Mouse (Mus musculus) intestine, embryonic 14.5 days (tissue): ENCODE data around the gene Slc26a3. TPM values are rescaled to one million over a fixed set of nuclear protein-coding genes. Genes with fewer than 3 reads are reported as not detected.
A peak's percentile ranks its signal among the peaks of the same experiment; 100 is the strongest.
"Not testable (repeated sequence)": the region's sequence is repeated elsewhere in the genome, so short reads cannot be mapped to it uniquely, and the experiment has no call there.

Experiments used
- ATAC-seq: fragments of 200-750 bp; cut with Nextera tagmentation; replicated peaks from 2 replicates; pipeline ENCODE4 v1.8.0; 2017; ENCODE audit warnings: low read depth, moderate number of reproducible peaks, moderate TSS enrichment, moderate library complexity; ENCODE audit not compliant: low FRiP score, low TSS enrichment
- DNase-seq: peaks from one replicate; pipeline ENCODE4 v3.0.0-alpha.2; 2018; ENCODE audit warnings: low spot score
- H3K27ac ChIP-seq: fragments of 300-500 bp; sonication (generic); 2 replicates; pipeline ENCODE4 v1.5.1; 2014; ENCODE audit warnings: low read depth, mild to moderate bottlenecking, control low read depth
- H3K27me3 ChIP-seq: fragments of 300-500 bp; sonication (generic); replicated peaks from 2 replicates; pipeline ENCODE4 v1.6.1; 2014; ENCODE audit warnings: low read length, control low read depth; ENCODE audit not compliant: control insufficient read depth, insufficient read depth
- H3K36me3 ChIP-seq: fragments of 300-500 bp; sonication (generic); 2 replicates; pipeline ENCODE4 v1.6.1; 2014; ENCODE audit warnings: low read length, control low read depth; ENCODE audit not compliant: control insufficient read depth, insufficient read depth
- H3K4me1 ChIP-seq: fragments of 300-500 bp; sonication (generic); replicated peaks from 2 replicates; pipeline ENCODE4 v1.6.1; 2014; ENCODE audit warnings: low read length, control low read depth, mixed read lengths; ENCODE audit not compliant: control insufficient read depth, insufficient read depth
- H3K4me2 ChIP-seq: fragments of 300-500 bp; sonication (generic); 2 replicates; pipeline ENCODE4 v1.6.1; 2014; ENCODE audit warnings: low read length
- H3K4me3 ChIP-seq: fragments of 300-500 bp; sonication (generic); 2 replicates; pipeline ENCODE4 v1.5.1; 2014; ENCODE audit warnings: low read depth, low read length, control low read depth, mixed read lengths
- H3K9ac ChIP-seq: fragments of 300-500 bp; sonication (generic); 2 replicates; pipeline ENCODE4 v1.6.1; 2014; ENCODE audit warnings: mild to moderate bottlenecking, low read length
- H3K9me3 ChIP-seq: fragments of 300-500 bp; sonication (generic); 2 replicates; pipeline ENCODE4 v1.6.1; 2016; ENCODE audit warnings: low read length, control low read depth; ENCODE audit not compliant: control insufficient read depth
- WGBS: fragments of 180-500 bp; shearing (Covaris S2); extraction: QIAGEN DNeasy Blood & Tissue Kit; methylation state at CpG from one replicate; pipeline ENCODE4 v1.1.7; 2014; 5-methylcytosine and 5-hydroxymethylcytosine counted together
- polyA plus RNA-seq: library from polyadenylated mRNA; unstranded; fragments of >200 nt; fragmentation: Nextera tagmentation; extraction: Ambion mirVana; gene quantifications from 2 replicates; pipeline ENCODE4 v1.2.1, GENCODE M21; 2014

Gene Slc26a3
- polyA plus RNA-seq, 1 experiment from 2014 or later: 0.99 TPM

DNA sequence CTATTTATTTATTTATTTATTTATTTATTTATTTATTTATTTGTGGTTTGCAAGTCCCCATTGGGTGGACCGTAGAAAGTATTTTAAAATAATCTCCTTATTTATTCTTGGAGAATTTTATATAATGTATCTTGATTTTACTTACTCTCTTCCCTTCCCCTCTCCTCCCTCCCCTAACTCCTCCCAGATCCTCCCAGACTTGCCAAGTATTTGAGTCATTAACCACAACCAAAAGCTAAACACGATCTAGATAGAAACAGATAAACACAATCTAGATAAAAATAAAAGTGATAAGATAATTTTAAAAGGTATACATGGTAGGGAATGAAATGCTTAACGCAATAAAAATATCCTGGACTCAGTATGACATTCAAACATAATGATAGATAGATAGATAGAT, 58.7 kb downstream of the Slc26a3 start:
- Histone ChIP-seq H3K4me1 (no peaks in the 10 kb centered on the region), H3K4me3 (no peak overlapping the region), H3K36me3 (no peaks in the 10 kb centered on the region), H3K27me3 (no peaks in the 10 kb centered on the region), H3K9ac (no peak overlapping the region), H3K9me3 (no peaks in the 10 kb centered on the region), H3K4me2 (no peak overlapping the region), H3K27ac (no peak overlapping the region)
- no peak for DNase-seq
- no peak for ATAC-seq
- 81% methylated on average over 3 of the region's 3 CpGs for WGBS

- no peak overlapping the region for H3K4me3 ChIP-seq
- ATAC-seq: no peak
- H3K36me3 ChIP-seq: no peaks in the 10 kb centered on the region
- H3K4me2 ChIP-seq: no peak overlapping the region
- H3K9ac ChIP-seq: no peak overlapping the region
- no peak overlapping the region for H3K27ac ChIP-seq
- no peak for DNase-seq
- no peaks in the 10 kb centered on the region for H3K4me1 ChIP-seq
- H3K9me3 ChIP-seq: no peaks in the 10 kb centered on the region
- H3K27me3 ChIP-seq: no peaks in the 10 kb centered on the region
- 82% methylated on average over 9 of the region's 9 CpGs for WGBS
These were observed 65.6 kb downstream of the Slc26a3 start for GRCm38 (mm10) chr12:31456271-31456670.

DNA sequence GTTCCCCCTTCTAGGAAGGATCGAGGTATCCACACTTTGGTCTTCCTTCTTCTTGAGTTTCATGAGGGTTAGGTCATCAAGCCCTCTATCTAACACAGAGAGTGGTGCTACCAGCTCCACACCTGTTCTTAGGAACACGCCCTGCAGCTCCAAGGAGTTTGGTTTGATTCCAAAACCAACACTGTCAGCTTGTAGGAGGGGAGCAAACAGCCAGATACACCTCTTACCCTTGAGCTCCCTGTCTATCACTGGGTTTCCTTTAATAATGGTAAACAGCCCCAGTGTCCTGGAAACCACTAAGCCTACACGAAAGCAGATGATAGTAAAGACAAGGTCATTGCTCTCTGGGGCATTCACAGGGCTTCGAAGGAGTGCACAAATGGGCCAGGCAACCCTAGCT, 67.8 kb downstream of the Slc26a3 start:
- Histone ChIP-seq H3K27me3 (no peaks in the 10 kb centered on the region), H3K4me1 (no peaks in the 10 kb centered on the region), H3K9me3 (no peaks in the 10 kb centered on the region), H3K27ac (no peak overlapping the region), H3K4me2 (no peak overlapping the region), H3K9ac (no peak overlapping the region), H3K4me3 (no peak overlapping the region), H3K36me3 (no peaks in the 10 kb centered on the region)
- DNase-seq (no peak), ATAC-seq (no peak)
- 65% methylated on average over 4 of the region's 4 CpGs for WGBS

DNA sequence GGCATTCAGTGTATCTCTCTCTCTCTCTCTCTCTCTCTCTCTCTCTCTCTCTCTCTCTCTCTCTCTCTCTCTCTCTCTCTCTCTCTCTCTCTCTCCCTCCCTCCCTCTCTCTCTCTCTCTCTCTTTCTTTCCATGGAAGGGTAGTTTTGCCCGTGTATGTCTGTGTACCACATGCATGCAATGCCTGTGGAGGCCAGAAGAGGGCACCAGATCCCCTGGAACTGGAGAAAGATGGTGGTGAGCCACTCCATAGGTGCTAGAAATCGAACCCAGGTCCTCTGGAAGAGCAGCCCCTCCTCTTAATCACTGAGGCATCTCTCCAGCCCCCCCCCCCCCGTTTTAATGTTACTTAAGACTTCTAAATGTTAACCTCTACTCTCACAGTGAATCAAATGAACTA, 69.6 kb downstream of the Slc26a3 start:
- ATAC-seq, H3K9ac ChIP-seq, H3K27ac ChIP-seq, H3K36me3 ChIP-seq, H3K4me3 ChIP-seq, H3K9me3 ChIP-seq, H3K4me1 ChIP-seq, H3K27me3 ChIP-seq, DNase-seq, H3K4me2 ChIP-seq: not testable (repeated sequence)
- WGBS: 44% methylated on average over 3 of the region's 3 CpGs

DNA sequence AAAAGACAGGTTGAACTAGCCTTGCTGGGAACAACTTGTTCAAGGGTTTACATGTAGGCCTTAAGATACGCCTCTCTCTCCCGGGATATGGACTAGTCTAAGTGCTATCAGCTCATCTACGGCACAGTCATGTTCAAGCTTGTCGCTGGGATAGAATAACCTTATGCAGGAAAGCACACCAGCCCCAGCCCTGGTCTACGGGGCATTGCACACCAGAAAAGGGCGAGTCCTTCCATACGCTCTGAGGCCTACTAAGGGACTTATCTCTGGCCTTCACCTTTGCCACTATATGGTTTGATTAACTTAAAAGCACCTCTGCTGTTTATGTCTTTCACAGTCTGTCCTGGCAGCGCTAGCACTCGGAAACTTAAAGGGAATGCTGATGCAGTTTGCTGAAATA, 70.7 kb downstream of the Slc26a3 start:
- H3K9me3 ChIP-seq: no peaks in the 10 kb centered on the region
- H3K27ac ChIP-seq: no peak overlapping the region
- no peak overlapping the region for H3K9ac ChIP-seq
- H3K27me3 ChIP-seq: no peaks in the 10 kb centered on the region
- no peak overlapping the region for H3K4me3 ChIP-seq
- WGBS: 90% methylated on average over 9 of the region's 9 CpGs
- H3K4me2 ChIP-seq: no peak overlapping the region
- no peaks in the 10 kb centered on the region for H3K36me3 ChIP-seq
- DNase-seq (no peak), ATAC-seq (no peak)
- H3K4me1 ChIP-seq: no peaks in the 10 kb centered on the region

- 76% methylated on average over 4 of the region's 4 CpGs for WGBS
- H3K4me3 ChIP-seq: no peak overlapping the region
- no peaks in the 10 kb centered on the region for H3K9me3 ChIP-seq
- H3K27ac ChIP-seq: no peak overlapping the region
- no peaks in the 10 kb centered on the region for H3K4me1 ChIP-seq
- no peaks in the 10 kb centered on the region for H3K36me3 ChIP-seq
- ATAC-seq (no peak), DNase-seq (no peak)
- no peaks in the 10 kb centered on the region for H3K27me3 ChIP-seq
- H3K4me2 ChIP-seq: no peak overlapping the region
- H3K9ac ChIP-seq: no peak overlapping the region
These were observed 71.9 kb downstream of the Slc26a3 start for GRCm38 (mm10) chr12:31462615-31463014.

DNA sequence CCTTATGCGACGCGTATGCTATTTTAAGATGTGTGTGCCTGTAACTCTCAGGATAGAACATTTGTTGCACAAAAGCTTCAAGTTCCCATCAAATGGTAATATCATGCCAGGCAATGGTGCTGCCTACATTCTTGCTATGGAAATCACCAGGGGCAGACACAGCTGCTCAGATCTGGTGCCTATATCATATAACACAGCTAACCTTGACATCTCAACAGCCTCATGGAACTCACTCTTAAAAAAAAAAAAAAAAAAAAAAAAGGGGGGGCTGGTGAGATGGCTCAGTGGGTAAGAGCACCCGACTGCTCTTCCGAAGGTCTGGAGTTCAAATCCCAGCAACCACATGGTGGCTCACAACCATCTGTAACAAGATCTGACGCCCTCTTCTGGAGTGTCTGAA, 87.5 kb downstream of the Slc26a3 start:
- not testable (repeated sequence) for H3K4me2 ChIP-seq, H3K27ac ChIP-seq, H3K4me3 ChIP-seq, H3K27me3 ChIP-seq, H3K36me3 ChIP-seq, H3K9ac ChIP-seq, H3K4me1 ChIP-seq, H3K9me3 ChIP-seq, ATAC-seq, DNase-seq
- WGBS: 83% methylated on average over 4 of the region's 6 CpGs

DNA sequence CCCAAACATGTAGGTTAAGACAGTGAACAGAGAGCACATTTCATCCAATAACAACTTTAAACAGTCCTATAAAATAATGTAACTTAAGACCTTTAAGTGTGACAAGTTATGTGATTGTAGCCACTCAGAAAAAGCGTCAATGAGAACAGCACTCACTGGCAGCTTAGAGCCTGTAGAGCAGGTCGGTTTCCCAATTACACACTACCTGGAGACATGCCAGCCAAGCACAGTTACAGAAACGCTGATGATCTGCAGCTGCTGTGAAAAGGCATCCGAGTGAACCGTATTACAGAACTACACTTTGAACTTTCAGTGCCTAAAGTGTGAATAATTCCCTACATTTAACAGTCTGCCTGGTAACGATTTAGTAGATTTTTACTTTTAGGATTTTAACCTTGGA, 95.8 kb downstream of the Slc26a3 start:
- H3K4me3 ChIP-seq: no peak overlapping the region
- no peak overlapping the region for H3K9ac ChIP-seq
- peaks cover 51% of the 10 kb centered on the region for H3K36me3 ChIP-seq
- ATAC-seq (no peak), DNase-seq (no peak)
- no peaks in the 10 kb centered on the region for H3K4me1 ChIP-seq
- H3K27ac ChIP-seq: no peak overlapping the region
- H3K4me2 ChIP-seq: no peak overlapping the region
- H3K27me3 ChIP-seq: no peaks in the 10 kb centered on the region
- no peaks in the 10 kb centered on the region for H3K9me3 ChIP-seq
- WGBS: 68% methylated on average over 6 of the region's 6 CpGs

DNA sequence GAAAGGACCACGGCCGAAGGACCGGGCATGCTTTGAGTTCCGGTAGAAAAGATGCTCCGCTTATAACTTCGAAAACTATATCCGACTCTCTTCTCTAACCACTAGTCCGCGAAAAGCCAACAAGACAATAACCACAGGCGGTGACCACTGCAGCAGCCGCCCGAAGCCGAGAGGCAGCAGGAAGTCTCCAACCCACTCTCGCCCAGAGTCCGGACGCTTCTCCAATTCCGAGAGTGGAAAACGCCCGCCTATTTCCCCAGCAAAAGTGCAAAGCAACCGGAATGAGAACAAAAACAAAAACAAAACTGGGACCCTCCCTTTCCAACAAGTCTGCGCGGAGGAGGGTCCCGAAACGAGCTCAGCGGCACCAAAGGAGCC, 108.3 kb downstream of the Slc26a3 start:
- DNase-seq (no peak), ATAC-seq (peak; percentile 32; the same call in 1 of the 2 replicates)
- Histone ChIP-seq H3K36me3 (peaks cover 6% of the 10 kb centered on the region), H3K27ac (peak overlapping the region; percentile 64), H3K4me1 (peaks cover 9% of the 10 kb centered on the region; the same call in 1 of the 2 replicates), H3K9me3 (no peaks in the 10 kb centered on the region), H3K4me2 (peak overlapping the region; percentile 98), H3K9ac (peak overlapping the region; percentile 75), H3K4me3 (peak overlapping the region; percentile 98), H3K27me3 (no peaks in the 10 kb centered on the region)
- 1% methylated on average over 25 of the region's 25 CpGs for WGBS
